Mouse (Mus musculus) thymus, adult 2 months (tissue): Measurements from ENCODE around the gene Adck1.
"Not testable (repeated sequence)": the region's sequence is repeated elsewhere in the genome, so short reads cannot be mapped to it uniquely, and the experiment has no call there.

Experiments used
- CTCF ChIP-seq: fragments of 200-500 bp; IDR thresholded peaks from 2 replicates; pipeline ENCODE4 v1.5.1; 2012; ENCODE audit warnings: mild to moderate bottlenecking, control low read depth, low read length, moderate library complexity, borderline replicate concordance; ENCODE audit not compliant: control insufficient read depth, poor library complexity, insufficient read depth; ENCODE audit errors: extremely low read depth
- POLR2A ChIP-seq: fragments of 200-500 bp; IDR thresholded peaks from 2 replicates; pipeline ENCODE4 v1.6.1; 2012; ENCODE audit warnings: mild to moderate bottlenecking, low read length, control low read depth, moderate library complexity; ENCODE audit not compliant: control insufficient read depth, poor library complexity, insufficient read depth; ENCODE audit errors: extremely low read depth

DNA sequence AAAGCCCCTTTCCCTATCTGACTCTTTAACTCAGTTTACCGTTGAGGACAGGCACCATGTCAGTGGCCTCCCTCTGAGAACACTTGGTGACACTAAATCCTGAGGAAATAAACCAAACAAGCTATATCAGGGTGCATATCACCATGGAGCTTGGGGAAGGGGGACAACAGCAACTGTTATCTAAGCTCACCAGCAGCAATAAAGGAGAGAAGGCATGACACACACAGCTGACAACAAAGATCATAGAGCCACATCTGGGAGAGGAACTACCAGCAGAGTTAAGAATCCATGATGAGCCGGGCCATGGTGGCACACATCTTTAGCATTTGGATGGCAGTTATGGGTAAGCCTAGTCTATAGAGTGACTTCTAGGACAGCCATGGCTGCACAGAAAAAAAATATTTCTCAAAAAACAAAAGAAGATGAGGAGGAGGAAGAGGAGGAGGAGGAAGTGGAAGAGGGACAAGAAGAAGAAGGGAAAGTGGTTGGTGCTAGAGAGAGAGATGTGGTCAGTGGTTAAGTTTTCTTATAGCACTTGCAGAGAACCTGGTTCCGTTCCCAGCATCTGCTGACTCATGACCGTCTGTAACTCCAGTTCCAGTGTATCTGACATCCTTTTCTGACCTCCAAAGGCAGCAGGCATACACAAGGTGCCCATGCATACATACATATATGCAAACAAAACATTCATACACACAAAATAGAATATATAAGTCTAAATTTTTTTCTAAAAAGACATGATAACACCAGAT lies 23.5 kb upstream of the Adck1 start:
- not testable (repeated sequence) for TF ChIP-seq CTCF, POLR2A
